Mouse (Mus musculus) adrenal gland, postnatal 36 days (tissue): ENCODE results near the gene Atp9a. TPM values are rescaled to one million over a fixed set of nuclear protein-coding genes. Genes with fewer than 3 reads are reported as not detected.

Experiments used
- DNase-seq, 2 experiments: peaks; one replicate each; pipeline ENCODE4 v3.0.0; 2021; ENCODE audit warnings: mixed read lengths in 1 of 2
- total RNA-seq, 2 experiments: library from RNA; stranded (reverse); gene quantifications; 2 replicates each; pipeline ENCODE4 v1.2.3; 2021

Atp9a gene
- total RNA-seq, 2 experiments from 2014 or later = 70.2 to 81.5 TPM

DNA sequence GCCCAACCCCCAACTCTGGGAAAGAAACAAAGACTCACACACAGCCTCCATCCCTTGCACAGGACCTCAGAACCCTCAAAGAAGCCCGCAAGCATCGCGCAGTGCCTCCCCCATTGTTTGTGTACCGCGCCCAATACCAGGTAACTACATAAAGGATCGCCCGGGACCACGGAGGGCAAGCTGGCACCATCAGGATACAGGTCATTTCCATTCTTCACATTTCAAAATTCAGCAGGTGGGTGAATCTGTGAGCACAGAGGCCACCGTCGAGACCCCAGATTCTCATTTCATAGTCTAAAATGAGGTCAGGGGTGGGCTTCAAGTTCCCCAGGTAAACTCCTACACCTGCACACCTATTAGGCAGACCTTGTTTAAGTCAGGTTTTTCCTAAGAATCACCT, 1.7 kb downstream of the Atp9a start:
- no peak for DNase-seq

DNA sequence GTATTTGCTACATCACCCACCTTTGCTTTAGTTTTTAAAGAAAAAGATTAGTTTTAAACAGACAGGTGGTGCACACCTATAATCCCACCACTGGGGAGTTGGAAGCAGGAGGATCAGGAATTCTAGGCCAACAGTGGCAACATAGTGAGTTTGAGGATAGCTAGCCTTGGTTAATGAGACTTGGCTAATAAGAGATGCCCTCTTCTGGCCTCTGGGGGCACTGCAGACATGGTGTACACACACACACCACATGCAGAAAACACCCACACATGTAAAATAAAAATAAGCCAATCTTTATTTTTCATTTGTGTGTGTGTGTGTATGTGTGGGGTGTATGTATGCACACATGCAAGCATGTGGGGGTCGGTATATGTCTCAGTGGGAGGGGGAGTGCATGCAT, 3.4 kb downstream of the Atp9a start:
- no peak for DNase-seq

DNA sequence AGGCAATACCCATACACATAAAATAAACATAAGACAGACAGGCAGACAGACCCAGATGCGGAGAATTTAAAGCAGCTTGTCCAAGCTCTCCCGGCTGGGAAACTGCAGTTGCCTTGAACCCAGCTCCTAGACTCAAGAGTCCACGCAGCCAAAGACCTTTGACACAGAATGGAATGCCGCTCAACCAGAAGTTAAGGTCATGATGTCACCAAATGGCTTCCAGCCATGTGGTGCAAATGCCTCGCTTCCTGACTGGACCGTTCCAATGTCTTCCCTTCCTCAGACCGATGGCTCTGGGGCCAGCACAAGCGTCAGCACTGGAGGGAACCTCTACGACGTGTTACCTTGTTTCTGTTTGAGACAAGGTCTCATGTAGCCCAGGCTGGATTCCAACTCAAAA, 4.3 kb downstream of the Atp9a start:
- peak; percentile 37 to 68 for DNase-seq

DNA sequence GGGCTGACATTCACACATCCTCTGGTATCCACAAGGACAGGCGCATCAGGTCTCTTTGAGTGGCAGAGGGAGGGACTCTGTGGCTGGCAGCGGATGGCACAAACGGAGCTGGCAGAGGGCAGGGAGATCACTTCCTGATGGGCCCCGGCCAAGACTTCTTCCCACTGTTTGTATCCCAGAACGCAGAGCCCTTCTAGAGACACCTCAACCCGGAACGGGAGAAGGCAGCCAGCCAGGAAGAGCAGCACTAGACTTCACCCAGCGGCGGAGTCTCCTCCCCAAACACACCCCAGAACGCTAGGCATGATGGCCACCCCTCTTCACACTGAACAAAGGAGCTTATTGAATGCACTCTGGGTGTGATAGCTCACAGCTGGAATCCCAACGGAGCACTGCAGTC, 8.2 kb downstream of the Atp9a start:
- peak; percentile 58 to 81 for DNase-seq

DNA sequence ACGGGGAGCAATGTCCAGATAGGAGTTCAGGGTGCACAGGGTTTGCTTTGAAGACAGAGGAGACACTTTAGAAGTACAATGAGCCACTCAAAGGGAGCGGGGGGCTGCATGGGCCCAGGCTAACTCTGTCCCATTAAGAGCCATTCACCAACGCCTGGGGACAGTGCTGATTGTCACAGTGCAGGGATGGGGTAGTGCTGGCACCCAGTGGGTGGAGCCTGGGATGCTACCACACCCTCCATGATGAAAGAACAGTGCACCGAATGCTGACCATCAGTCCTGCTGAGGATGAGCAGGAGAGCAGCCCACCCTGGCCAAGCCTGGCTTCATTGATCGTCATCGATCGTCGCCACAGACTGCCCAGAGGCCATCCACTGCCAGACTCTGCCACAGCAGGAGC, 11.0 kb downstream of the Atp9a start:
- DNase-seq = no peak

DNA sequence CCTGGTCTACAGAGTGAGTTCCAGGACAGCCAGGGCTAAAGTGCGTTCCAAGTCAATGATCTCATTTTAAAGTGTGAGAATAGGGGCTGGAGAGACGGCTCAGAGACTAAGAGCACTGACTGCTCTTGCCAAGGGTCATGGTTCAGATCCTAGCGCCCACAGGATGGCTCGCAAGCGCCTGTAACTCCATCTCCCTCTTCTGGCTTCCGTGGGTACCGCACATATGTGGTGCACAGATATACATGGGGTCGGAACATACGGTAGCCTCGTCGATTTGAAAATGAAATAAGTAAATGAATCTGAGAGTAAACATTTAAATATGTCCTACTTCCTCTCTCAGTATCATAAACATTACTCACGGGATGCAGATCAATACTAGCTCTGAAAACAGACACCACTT, 12.5 kb downstream of the Atp9a start:
- no peak for DNase-seq

DNA sequence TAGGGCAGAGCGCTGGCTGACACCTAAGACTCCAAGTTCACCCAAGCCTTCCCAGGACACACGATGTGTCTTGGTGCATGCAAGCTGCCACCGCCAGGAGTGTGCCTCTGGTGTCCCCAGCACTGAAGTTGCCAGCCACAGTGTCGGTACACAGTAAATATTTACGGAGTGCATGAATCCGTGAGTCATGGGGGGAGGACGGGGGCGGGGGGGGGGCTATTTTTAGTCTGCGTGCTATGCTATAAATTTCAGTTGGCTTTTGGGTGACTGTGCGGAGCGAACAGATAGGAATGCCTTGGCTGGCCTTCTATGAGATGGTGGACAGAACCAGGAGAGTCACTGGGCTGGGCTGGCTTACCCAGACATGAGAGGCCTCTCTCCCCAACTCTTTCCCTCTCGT, 14.2 kb downstream of the Atp9a start:
- peak; percentile 58 to 64 for DNase-seq

DNA sequence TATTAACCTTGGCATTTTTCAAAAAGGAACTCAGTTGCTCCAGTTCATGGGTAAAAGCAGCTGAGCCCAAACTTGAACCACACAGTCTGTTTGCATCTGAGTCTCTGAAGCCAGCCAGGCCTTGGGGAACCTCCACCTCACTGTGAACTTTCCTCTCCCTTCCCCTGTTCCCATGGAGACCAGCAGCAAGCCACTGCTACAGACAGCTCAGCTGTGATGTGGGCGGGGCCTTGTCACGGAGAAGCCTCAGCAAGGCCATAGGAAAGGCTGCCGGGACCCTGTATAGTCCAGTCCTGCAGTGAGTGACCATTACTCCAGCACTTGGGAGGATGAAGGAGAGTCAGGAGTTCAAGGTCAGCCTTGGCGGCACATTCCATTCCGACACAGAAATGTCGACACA, 16.2 kb downstream of the Atp9a start:
- DNase-seq = peak; percentile 84 to 89

DNA sequence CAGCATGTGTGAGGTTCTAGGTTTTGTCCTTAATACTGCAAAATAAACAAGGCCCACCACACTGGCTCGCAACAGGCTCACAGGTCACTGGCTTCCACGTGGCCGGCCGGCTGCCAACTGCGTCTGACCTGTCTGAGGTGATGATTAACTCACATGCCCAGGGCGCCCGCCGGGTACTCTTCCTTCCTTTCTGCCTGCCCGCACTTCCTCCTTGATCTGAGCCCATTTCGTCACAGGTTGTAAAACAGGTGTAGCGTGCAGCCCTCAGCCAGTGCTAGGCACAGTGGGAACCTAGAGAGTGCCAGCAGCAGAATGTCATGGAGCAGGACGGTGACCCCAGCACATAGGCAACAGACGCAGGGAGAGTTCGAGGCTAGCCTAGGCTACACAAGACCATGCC, 20.9 kb downstream of the Atp9a start:
- DNase-seq = no peak

DNA sequence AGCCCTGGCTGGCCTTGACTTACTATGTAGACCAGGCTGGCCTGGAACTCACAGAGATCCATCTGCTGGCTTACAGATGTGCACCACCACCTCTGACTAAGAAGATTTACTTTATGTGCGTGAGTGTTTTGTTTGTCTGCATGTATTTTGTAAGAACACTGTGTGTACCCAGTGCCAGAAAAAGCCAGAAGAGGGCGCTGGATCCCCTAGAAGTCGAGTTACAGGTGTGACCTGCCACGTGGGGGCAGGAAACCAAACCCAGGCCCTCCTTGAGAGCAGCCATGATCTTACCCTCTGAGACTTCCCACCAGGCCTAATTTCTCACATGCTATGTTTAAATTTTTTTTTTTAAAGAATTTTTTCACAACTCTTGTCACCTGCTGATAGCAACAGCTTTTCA, 22.5 kb downstream of the Atp9a start:
- no peak for DNase-seq

DNA sequence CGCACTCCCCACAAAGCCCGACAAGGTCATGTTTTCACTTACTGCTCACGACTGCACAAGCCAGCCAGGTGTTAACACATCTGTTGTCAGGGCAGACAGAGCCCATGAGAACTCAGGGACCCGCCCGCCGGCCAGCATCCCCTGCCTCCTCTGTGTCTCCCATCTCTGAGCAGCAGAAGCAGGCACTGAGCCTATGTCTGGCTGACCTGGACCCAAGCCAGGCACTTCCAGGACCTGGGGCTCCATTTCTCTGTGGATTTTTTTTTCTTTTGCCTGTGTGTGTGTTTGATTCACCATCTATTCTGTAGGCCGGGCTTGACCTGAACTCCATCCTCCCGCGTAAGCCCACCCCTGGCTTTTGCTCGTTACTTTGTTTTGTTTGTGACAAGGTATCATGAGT, 23.5 kb downstream of the Atp9a start:
- DNase-seq = no peak

DNA sequence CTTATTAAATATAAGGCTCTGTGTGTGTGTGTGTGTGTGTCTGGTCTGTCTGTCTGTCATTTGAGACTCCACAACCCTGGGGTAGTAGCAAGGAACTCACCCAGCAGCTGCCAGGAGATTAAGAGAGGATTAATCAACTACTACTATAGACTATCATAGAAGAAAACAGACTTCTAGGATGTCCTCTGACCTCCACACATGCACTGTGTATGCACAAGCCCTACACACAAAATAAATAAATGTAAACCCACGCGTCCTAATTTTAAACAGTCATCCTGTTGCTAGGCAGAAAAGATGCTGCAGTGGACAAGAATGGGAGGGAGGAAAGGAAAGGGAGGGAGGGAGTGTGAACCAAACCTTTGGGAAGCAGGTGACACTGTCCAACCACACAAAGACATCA, 23.9 kb downstream of the Atp9a start:
- DNase-seq = no peak

DNA sequence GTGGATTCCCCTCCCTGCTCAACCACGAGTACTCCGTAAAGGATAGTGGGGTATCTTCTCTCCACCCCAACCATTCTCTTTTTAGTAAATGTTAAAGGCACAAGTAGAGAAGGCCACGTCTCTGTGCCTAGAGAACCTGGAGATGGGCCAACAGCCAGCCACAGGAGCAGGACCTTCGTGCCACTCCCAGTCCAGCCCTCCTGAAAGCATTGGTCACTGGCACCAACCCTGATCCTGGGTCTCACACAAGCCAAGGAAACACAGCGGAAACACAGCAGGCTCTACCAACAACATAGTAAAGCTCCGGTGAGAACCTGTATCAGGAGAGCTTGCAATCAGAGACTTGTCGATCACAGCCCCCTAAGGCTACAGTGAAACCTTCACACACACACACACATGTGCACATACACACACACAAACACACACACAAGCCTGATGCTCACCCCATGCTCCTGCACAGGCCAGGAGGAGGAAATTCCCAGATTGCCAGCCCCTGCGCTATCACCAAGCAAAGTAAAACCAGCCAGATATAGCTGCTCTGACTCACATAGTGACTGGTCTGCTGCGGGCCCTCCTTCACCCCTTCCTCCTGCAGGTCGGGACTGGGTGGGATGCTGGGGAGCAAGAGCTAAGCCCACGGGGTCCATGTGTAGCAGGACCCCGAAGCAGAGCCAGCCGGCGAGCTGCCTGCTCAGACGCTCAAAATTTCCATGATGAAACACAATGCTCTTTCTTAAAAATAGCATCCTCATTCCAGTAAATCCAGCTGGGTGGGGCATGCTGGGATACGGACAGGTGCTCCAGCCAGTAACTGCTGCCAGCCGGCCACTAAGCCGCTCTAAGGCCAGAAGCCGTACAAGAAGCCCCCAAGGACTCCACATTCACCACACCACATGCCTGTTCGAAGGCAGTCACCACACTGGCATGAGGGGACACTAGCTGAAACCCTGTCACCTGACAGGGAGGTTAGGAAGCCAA, 29.7 kb downstream of the Atp9a start:
- peak; percentile 27 to 61 for DNase-seq

DNA sequence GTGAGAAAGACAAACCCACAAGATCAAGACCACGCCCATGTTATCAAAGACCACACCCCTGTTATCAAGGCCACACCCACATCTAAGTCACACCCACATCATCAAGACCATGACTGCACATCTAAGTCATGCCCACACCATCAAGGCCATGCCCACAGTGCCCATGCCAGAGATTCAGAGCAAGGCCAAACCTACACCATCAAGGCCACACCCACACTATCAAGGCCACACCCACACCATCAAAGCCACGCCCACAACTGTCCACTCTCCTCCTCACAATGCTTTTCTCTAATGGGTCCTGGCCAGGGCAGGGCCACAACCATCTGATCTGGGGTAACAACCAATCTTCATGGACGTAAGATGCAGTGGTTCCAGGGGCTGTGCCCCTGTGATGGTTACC, 31.2 kb downstream of the Atp9a start:
- peak in 1 of 2 experiments; percentile 31 for DNase-seq

DNA sequence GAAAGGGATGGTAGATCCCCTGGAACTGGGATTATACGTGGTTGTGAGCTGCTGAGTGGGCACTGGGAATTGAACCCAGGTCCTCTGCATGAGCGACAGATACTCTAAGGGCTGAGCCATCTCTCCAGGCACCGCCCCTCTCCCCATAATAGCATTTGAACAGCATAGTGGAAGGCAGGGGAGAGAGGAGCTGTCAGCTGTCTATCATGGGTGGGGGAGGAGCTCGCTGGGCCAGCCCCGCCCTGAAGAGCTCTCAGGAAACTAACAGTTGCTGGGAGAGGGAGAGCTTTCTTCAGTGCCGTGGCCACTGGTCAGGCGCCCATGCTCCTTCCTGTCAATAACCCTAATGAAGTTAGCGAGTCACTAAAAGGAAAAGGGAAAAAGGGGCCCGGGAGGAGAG, 34.4 kb downstream of the Atp9a start:
- no peak for DNase-seq

DNA sequence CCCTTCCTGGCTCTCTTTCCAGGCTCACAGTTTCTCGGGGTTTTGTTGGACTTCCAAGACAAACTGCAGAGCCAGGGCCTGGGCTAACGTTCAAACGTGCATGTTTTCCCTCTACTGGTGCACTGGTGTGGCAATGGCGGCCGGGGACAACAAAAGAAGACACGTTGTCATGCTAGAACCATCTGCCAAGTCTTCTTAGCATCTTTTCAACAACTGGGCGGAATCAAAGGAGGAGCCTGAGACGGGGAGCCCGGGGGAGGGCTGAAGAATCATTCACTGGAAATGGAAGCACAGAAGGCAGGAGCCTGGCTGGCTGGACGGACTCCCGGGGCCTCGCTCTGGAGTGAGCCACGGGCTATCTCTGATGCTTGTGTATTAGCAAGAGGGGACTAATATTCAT, 39.9 kb downstream of the Atp9a start:
- DNase-seq = no peak

DNA sequence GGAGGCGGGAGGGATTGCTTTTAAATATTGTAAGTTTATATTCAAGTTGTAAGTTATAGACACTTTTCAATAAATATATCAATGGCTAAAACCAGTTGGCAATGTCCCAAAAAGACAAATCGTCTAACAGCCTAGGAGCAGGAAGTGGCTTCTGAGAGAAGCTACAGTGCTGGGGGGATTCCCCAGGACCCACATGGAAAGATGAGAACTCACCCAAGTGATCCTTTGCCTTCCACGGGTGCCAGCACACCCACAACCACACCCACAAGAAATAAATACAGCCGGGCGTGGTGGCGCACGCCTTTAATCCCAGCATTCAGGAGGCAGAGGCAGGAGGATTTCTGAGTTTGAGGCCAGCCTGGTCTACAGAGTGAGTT, 47.2 kb downstream of the Atp9a start:
- no peak for DNase-seq

DNA sequence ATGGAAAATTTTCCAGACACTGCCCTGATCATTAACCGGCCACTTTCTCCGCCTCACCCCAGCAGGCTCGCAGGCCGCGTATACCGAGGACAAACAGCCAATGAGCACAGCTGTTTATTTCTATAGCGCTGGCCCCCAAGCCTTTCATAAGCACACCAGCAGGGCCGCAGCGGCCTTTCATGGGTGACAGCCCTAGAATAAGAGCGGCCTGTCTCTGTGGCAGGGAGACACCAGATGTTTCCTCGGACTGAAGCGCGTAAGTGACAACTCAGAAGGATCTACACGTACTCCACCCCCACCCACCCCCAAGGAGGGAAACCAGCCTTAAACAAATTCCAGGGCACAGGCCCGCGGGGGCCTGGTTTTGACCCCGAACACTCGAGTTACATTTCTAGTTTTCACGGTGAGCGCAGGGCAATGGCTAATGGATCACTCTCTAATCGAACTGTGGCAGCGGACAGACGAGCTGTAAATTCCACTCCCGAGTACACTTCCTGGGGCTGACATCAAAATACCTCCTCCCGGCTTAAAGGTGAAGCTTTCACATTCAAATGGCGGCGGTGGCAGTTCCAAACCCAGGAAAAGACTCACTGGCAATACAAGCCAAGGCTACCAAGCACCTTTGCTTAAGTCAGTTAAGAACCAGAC, 47.7 kb downstream of the Atp9a start:
- DNase-seq = no peak

DNA sequence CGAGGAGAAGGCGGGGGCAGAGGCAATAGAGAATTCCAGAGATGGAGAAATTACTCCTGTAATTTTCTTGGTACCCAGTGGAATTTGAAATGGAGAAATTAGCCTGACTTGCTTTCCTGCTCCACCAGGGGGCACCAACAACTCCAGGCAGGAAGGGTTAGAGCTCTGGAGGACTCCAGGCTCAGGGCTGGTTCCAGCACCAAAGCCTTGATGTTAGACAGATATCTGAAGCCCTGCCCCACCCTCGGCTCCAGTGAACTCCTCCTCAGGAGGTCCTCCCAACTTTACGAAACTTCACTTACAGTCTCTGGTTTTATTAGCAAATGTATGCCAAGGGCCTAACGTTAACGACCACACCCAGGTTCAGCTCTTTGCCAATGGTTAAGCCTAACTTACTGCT, 50.4 kb downstream of the Atp9a start:
- peak; percentile 74 to 81 for DNase-seq

DNA sequence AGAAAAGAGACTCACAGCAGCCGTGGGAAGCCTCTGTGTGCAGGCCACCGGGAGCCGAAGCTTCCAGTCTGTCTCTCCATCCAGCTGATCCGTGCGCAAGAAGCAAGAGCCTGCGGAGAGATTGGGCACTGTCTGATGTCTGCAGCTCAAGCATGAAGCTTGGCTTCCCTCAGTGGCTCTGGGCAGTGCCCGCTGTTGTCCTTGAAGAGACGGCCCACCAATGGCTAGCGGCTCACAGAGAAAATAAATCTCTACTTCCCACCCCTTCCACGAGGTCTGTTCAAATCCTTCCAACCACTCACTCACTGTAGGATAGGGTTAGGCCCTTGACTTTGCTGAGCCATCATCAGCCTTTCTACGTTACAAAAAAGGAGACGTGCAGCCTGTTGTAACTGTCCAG, 54.9 kb downstream of the Atp9a start:
- peak; percentile 46 to 53 for DNase-seq

DNA sequence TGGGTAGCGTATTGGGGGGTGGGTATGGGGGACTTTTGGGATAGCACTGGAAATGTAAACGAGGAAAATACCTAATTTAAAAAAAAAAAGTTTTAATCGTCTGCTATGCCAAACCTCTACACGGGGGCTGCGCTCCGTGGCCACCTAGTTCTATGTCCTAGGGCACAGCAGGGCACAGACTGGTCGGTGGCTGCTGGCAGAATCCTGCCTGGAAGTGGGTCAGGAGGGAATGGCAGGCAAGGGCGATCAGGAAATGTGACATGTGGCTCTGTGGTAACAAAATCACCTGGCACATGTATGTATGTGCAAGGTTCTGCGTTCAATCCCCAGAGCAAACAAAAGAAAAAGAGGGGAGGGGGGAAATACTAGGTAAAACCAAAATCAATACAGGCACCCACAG, 56.3 kb downstream of the Atp9a start:
- DNase-seq = no peak

DNA sequence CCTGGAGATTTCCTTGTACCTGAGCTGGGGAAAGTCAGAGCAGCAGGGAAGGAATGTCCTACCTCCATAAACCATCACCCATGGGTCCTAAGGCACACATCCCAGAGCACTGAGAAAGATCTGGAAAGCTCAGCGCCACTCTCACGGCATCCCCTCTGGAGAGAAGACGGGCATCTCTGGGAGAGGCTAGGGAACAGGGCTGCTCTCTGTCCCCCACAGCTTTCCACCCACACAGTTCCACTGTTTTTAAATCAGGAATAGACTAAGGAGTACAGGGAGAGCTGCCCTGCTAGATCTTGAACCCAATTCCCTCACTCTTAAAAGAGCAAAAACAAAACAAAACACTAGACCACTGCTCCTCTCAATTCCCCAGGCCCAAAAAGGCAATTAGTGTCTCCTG, 57.5 kb downstream of the Atp9a start:
- DNase-seq = no peak

DNA sequence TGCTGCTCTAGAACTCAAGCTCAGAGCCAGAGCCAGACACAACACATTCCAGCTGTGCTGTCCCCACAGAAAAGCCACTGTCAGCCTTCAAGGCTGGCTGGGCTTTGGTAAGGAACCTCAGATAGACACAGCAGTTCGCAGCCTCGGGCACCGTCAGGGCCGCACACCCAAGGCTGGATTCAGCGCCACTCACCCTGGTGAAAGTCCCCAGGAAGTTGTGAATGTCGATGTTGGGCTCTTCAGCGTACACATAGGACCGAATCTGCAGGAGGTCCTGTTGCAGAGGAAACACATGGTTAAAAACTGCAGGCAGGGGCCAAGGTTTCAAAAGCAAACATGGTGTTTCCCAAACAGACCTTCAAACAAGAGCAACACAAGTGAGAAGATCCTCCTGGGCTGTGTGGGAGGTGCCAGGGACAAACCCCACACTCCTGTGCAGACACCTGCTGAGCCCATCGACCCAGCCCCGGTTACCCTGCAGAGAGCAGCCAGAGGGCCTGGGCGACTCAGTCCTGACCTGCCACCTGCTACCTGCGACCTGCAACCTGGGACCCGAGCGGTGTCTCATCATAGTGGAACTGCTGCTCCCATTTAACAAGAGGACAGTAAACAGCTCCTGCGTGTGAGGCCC, 58.6 kb downstream of the Atp9a start:
- no peak for DNase-seq
